Mouse (Mus musculus): ENCODE results near the gene Med25. TPM values are rescaled to one million over a fixed set of nuclear protein-coding genes. Genes with fewer than 3 reads are reported as not detected.

The Med25 gene
- polyA plus RNA-seq, 1 experiment from 2014 or later: 24.5 TPM

GRCm38 (mm10) chr7:44863210-44863609 is 29.3 kb downstream of the Med25 start:
- WGBS (ENCODE audit: missing documents): 92% methylated on average over 13 of the region's 14 CpGs
- peaks cover 27% of the 10 kb centered on the region for H3K36me3 ChIP-seq (ENCODE audit: inconsistent target)
- H3K27ac ChIP-seq: no peak overlapping the region
- H3K79me2 ChIP-seq (ENCODE audit: inconsistent target): peaks cover 79% of the 10 kb centered on the region
- no peak overlapping the region for H3K4me3 ChIP-seq (ENCODE audit: inconsistent target)

DNA sequence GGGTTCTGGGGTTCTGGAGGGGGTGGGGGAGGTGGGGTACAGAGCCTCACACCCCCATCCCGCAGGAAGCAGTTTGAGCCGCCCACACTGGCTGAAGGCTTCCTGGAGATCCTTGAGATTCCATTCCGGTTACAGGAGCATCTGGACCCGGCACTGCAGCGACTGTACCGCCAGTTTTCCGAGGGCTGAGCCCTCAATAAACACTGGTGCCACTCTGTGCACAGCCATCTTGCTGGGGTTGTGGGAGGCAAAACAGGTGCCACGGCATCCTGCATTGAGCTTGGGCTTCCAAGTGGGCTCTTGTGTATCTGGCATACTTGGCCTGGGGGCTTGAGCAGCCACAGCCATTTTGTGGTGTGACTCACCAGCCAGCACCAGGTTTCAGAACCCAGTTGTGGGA is 30.1 kb downstream of the Med25 start:
- WGBS (ENCODE audit: missing documents): 97% methylated on average over 8 of the region's 8 CpGs
- H3K79me2 ChIP-seq (ENCODE audit: inconsistent target): peaks cover 79% of the 10 kb centered on the region
- peaks cover 27% of the 10 kb centered on the region for H3K36me3 ChIP-seq (ENCODE audit: inconsistent target)

GRCm38 (mm10) chr7:44861429-44861816 is 31.1 kb downstream of the Med25 start:
- H3K79me2 ChIP-seq (ENCODE audit: inconsistent target): peaks cover 72% of the 10 kb centered on the region
- no peak overlapping the region for H3K4me3 ChIP-seq (ENCODE audit: inconsistent target)
- H3K27ac ChIP-seq: no peak overlapping the region
- WGBS (ENCODE audit: missing documents): 94% methylated on average over 14 of the region's 14 CpGs
- H3K36me3 ChIP-seq (ENCODE audit: inconsistent target): peaks cover 27% of the 10 kb centered on the region

More for the DNA sequence above, 30.1 kb downstream of the Med25 start:
- H3K4me3 ChIP-seq (ENCODE audit: inconsistent target): no peak overlapping the region
- no peak overlapping the region for H3K27ac ChIP-seq

GRCm38 (mm10) chr7:44860576-44861428 is 31.7 kb downstream of the Med25 start:
- H3K36me3 ChIP-seq (ENCODE audit: inconsistent target): peaks cover 27% of the 10 kb centered on the region
- no peak overlapping the region for H3K4me3 ChIP-seq (ENCODE audit: inconsistent target)
- WGBS (ENCODE audit: missing documents): 69% methylated on average over 22 of the region's 22 CpGs
- peaks cover 68% of the 10 kb centered on the region for H3K79me2 ChIP-seq (ENCODE audit: inconsistent target)
- H3K27ac ChIP-seq: no peak overlapping the region

GRCm38 (mm10) chr7:44859896-44860295 is 32.6 kb downstream of the Med25 start:
- Histone ChIP-seq H3K79me2 (ENCODE audit: inconsistent target) (peaks cover 61% of the 10 kb centered on the region), H3K27ac (no peak overlapping the region), H3K36me3 (ENCODE audit: inconsistent target) (peaks cover 27% of the 10 kb centered on the region), H3K4me3 (ENCODE audit: inconsistent target) (no peak overlapping the region)
- WGBS (ENCODE audit: missing documents): 90% methylated on average over 11 of the region's 11 CpGs

DNA sequence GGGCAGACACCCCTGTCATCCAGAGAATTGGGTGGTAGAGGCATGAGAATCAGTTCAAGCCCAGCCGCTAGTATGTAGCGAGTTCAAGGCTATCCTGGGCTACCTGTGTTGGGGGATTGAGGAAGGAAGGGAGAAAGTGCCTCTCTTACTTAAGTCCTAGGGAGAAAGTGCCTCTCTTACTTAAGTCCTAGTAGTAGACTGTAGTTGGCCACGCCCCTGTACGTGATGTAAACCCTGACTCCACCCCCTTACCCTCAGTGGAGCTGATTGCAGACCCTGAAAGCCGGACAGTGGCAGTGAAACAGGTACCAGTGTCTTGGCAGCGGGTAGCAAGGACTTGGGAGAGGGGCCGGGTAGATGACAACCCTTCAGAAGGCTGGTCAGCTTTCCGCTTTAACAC is 34.6 kb downstream of the Med25 start:
- peak overlapping the region; percentile 81 for H3K4me3 ChIP-seq (ENCODE audit: inconsistent target)
- H3K36me3 ChIP-seq (ENCODE audit: inconsistent target): peaks cover 16% of the 10 kb centered on the region
- peaks cover 62% of the 10 kb centered on the region for H3K79me2 ChIP-seq (ENCODE audit: inconsistent target)
- 30% methylated on average over 8 of the region's 8 CpGs for WGBS (ENCODE audit: missing documents)
- peak overlapping the region; percentile 95 for H3K27ac ChIP-seq

- WGBS (ENCODE audit: missing documents): 0% methylated on average over 28 of the region's 32 CpGs
- peaks cover 8% of the 10 kb centered on the region for H3K36me3 ChIP-seq (ENCODE audit: inconsistent target)
Measured at GRCm38 (mm10) chr7:44857042-44857552, 35.4 kb downstream of the Med25 start, which contains the start of gene Pnkp. Gene Pnkp (plus strand): TSS chr7:44857139.

DNA sequence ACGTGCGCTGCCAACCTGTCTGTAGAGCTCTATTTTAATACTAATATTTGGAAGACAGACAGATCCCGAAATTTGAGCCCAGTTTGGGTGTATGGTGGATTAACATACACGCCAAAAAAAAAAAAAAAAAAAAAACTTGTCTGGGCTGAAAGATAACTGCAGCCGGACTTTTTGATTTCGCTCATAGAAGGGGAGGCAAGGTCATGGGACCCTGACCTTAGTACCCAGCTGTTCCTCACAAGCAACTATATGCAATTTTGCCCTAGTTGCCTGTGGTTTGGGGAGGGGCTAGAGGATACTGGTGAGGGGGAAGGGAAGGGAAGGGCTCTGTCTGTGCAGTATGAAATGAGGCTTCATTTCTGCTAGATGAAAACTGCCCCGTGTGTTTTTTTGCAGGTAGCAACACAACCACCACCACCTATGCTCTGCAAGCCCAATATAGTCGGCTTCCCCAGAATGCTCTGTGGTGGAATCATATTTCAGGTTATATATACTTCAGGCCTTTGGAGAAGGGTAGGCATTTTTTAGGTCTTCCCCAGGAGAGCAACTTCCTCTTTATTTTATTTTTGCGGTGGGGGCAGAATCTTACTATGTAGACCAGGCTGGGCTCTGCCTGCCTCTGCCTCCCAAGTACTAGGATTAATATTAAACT is 36.1 kb downstream of the Med25 start:
- H3K27ac ChIP-seq: peak overlapping the region; percentile 95
- H3K79me2 ChIP-seq (ENCODE audit: inconsistent target): peaks cover 74% of the 10 kb centered on the region
- peak overlapping the region; percentile 81 for H3K4me3 ChIP-seq (ENCODE audit: inconsistent target)
- WGBS (ENCODE audit: missing documents): 31% methylated on average over 9 of the region's 9 CpGs
- peaks cover 1% of the 10 kb centered on the region; the same call in 1 of the 2 replicates for H3K36me3 ChIP-seq (ENCODE audit: inconsistent target)

More at GRCm38 (mm10) chr7:44857042-44857552, 35.4 kb downstream of the Med25 start, which contains the start of gene Pnkp:
- Histone ChIP-seq H3K79me2 (ENCODE audit: inconsistent target) (peaks cover 70% of the 10 kb centered on the region), H3K27ac (peak within 1 kb of the TSS; percentile 95), H3K4me3 (ENCODE audit: inconsistent target) (peak within 1 kb of the TSS; percentile 81)

GRCm38 (mm10) chr7:44855036-44855435 is 37.5 kb downstream of the Med25 start:
- Histone ChIP-seq H3K4me3 (ENCODE audit: inconsistent target) (peak overlapping the region; percentile 73), H3K79me2 (ENCODE audit: inconsistent target) (peaks cover 72% of the 10 kb centered on the region), H3K36me3 (ENCODE audit: inconsistent target) (no peaks in the 10 kb centered on the region), H3K27ac (peak overlapping the region; percentile 95)
- 41% methylated on average over 10 of the region's 10 CpGs for whole genome bisulfite sequencing (ENCODE audit: missing documents)

GRCm38 (mm10) chr7:44854356-44855031 is 38.0 kb downstream of the Med25 start:
- Histone ChIP-seq H3K27ac (peak overlapping the region; percentile 95), H3K36me3 (ENCODE audit: inconsistent target) (no peaks in the 10 kb centered on the region), H3K79me2 (ENCODE audit: inconsistent target) (peaks cover 67% of the 10 kb centered on the region), H3K4me3 (ENCODE audit: inconsistent target) (peak overlapping the region; percentile 73)
- WGBS (ENCODE audit: missing documents): 1% methylated on average over 45 of the region's 45 CpGs

- WGBS (ENCODE audit: missing documents): 31% methylated on average over 26 of the region's 26 CpGs
- peaks cover 59% of the 10 kb centered on the region for H3K79me2 ChIP-seq (ENCODE audit: inconsistent target)
Measured at GRCm38 (mm10) chr7:44853596-44854355, 38.7 kb downstream of the Med25 start.

DNA sequence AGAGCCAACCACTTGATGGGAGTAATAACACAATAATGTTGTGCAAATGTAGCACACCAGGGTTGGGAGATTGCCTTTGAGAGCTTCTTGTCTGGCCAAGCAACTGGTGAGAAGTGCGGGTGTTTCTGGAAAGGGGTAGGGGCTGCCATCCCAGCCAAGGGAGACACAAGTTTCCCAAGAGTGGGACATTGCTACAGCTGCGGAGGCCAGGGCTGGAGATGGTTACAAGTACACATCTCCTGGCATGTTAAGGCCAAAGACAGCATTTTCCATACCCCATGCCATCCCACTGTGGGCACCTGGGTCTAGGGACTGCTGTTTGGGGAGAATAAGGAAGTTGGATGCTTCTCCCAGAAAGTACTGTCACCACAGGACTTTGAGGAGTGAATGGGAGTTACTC is 39.4 kb downstream of the Med25 start:
- H3K4me3 ChIP-seq (ENCODE audit: inconsistent target): no peak overlapping the region
- H3K79me2 ChIP-seq (ENCODE audit: inconsistent target): peaks cover 55% of the 10 kb centered on the region
- H3K27ac ChIP-seq: no peak overlapping the region
- 88% methylated on average over 2 of the region's 2 CpGs for WGBS (ENCODE audit: missing documents)
- no peaks in the 10 kb centered on the region for H3K36me3 ChIP-seq (ENCODE audit: inconsistent target)

More at GRCm38 (mm10) chr7:44853596-44854355, 38.7 kb downstream of the Med25 start:
- Histone ChIP-seq H3K27ac (peak overlapping the region; percentile 95), H3K4me3 (ENCODE audit: inconsistent target) (peak overlapping the region; percentile 73), H3K36me3 (ENCODE audit: inconsistent target) (no peaks in the 10 kb centered on the region)

- WGBS (ENCODE audit: missing documents): 93% methylated on average over 23 of the region's 36 CpGs
- Histone ChIP-seq H3K4me3 (ENCODE audit: inconsistent target) (no peak overlapping the region), H3K79me2 (ENCODE audit: inconsistent target) (peaks cover 55% of the 10 kb centered on the region), H3K27ac (no peak overlapping the region), H3K36me3 (ENCODE audit: inconsistent target) (no peaks in the 10 kb centered on the region)
Measured at GRCm38 (mm10) chr7:44852259-44853027, 40.1 kb downstream of the Med25 start.

All from macrophage (primary cell).